Mouse (Mus musculus): Measurements from ENCODE around the gene Cox8c.
A peak's percentile ranks its signal among the peaks of the same experiment; 100 is the strongest.

Gene Cox8c

GRCm38 (mm10) chr12:102899091-102899490 lies at the start of gene Cox8c:
Gene Cox8c, plus strand, starts transcription at chr12:102899316.
- DNase-seq (ENCODE audit: low spot score), result no peak

- DNase-seq (ENCODE audit: low spot score), result no peak
These were observed 38.3 kb upstream of the Cox8c start for GRCm38 (mm10) chr12:102860806-102861205.

- no peak for DNase-seq (ENCODE audit: low spot score)
These were observed 29.3 kb upstream of the Cox8c start for GRCm38 (mm10) chr12:102869802-102870201.

GRCm38 (mm10) chr12:102870527-102870926 lies 28.6 kb upstream of the Cox8c start:
- DNase-seq (ENCODE audit: low spot score), result no peak

GRCm38 (mm10) chr12:102877301-102878030 lies 21.6 kb upstream of the Cox8c start:
- DNase-seq (ENCODE audit: low spot score), result no peak

GRCm38 (mm10) chr12:102878031-102878823 lies 20.9 kb upstream of the Cox8c start, which contains the start of gene Btbd7:
Gene Btbd7, minus strand, starts transcription at chr12:102878471.
- peak; percentile 92 for DNase-seq (ENCODE audit: low spot score)

GRCm38 (mm10) chr12:102878901-102879300 lies 20.2 kb upstream of the Cox8c start:
- no peak for DNase-seq (ENCODE audit: low spot score)

GRCm38 (mm10) chr12:102885735-102886134 lies 13.4 kb upstream of the Cox8c start:
- no peak for DNase-seq (ENCODE audit: low spot score)

GRCm38 (mm10) chr12:102887366-102887765 lies 11.8 kb upstream of the Cox8c start:
- DNase-seq (ENCODE audit: low spot score), result no peak

- DNase-seq (ENCODE audit: low spot score), result no peak
These were observed 10.5 kb upstream of the Cox8c start for GRCm38 (mm10) chr12:102888568-102888967.

GRCm38 (mm10) chr12:102908191-102908590 lies 9.1 kb downstream of the Cox8c start:
- DNase-seq (ENCODE audit: low spot score), result no peak

GRCm38 (mm10) chr12:102916073-102916472 lies 17.0 kb downstream of the Cox8c start:
- no peak for DNase-seq (ENCODE audit: low spot score)

GRCm38 (mm10) chr12:102929764-102930163 lies 30.6 kb downstream of the Cox8c start:
- no peak for DNase-seq (ENCODE audit: low spot score)

- no peak for DNase-seq (ENCODE audit: low spot score)
These were observed 31.2 kb downstream of the Cox8c start for GRCm38 (mm10) chr12:102930335-102930734.

- DNase-seq (ENCODE audit: low spot score), result no peak
These were observed 31.7 kb downstream of the Cox8c start for GRCm38 (mm10) chr12:102930789-102931188.

GRCm38 (mm10) chr12:102935892-102936291 lies 36.8 kb downstream of the Cox8c start:
- DNase-seq (ENCODE audit: low spot score), result no peak

GRCm38 (mm10) chr12:102945571-102945970 lies 46.5 kb downstream of the Cox8c start:
- DNase-seq (ENCODE audit: low spot score), result no peak

- DNase-seq (ENCODE audit: low spot score), result no peak
These were observed 48.7 kb downstream of the Cox8c start for GRCm38 (mm10) chr12:102947826-102948225.

- no peak for DNase-seq (ENCODE audit: low spot score)
These were observed 49.8 kb downstream of the Cox8c start, which contains the start of gene Unc79 for GRCm38 (mm10) chr12:102948778-102949394. Gene Unc79, plus strand, starts transcription at chr12:102948859.

- no peak for DNase-seq (ENCODE audit: low spot score)
These were observed 50.5 kb downstream of the Cox8c start for GRCm38 (mm10) chr12:102949395-102950208.
